Mouse (Mus musculus) liver, postnatal 0 days (tissue): ENCODE data around the gene Pias3. TPM values are rescaled to one million over a fixed set of nuclear protein-coding genes. Genes with fewer than 3 reads are reported as not detected.

Experiments used
- ATAC-seq: fragments of 200-750 bp; cut with Nextera tagmentation; 2 replicates; pipeline ENCODE4 v1.8.0; 2017; ENCODE audit warnings: mild to moderate bottlenecking, moderate library complexity
- DNase-seq: peaks from one replicate; pipeline ENCODE4 v3.0.0-alpha.2; 2016
- H3K27ac ChIP-seq: fragments of 300-500 bp; sonication (generic); 2 replicates; pipeline ENCODE4 v1.5.1; 2014; ENCODE audit warnings: antibody characterized with exemption, moderate library complexity, mild to moderate bottlenecking, low read depth
- H3K27me3 ChIP-seq: fragments of 300-500 bp; sonication (generic); 2 replicates; pipeline ENCODE4 v1.6.1; 2014; ENCODE audit warnings: low read length, control low read depth, mixed read lengths; ENCODE audit not compliant: insufficient read depth
- H3K36me3 ChIP-seq: fragments of 300-500 bp; sonication (generic); replicated peaks from 2 replicates; pipeline ENCODE4 v1.6.1; 2014; ENCODE audit warnings: mild to moderate bottlenecking, control low read depth, low read length, moderate library complexity, mixed read lengths; ENCODE audit not compliant: insufficient read depth
- H3K4me1 ChIP-seq: fragments of 300-500 bp; sonication (generic); 2 replicates; pipeline ENCODE4 v1.6.1; 2014; ENCODE audit warnings: antibody characterized with exemption, mild to moderate bottlenecking, control low read depth; ENCODE audit not compliant: insufficient read depth
- H3K4me2 ChIP-seq: fragments of 300-500 bp; sonication (generic); 2 replicates; pipeline ENCODE4 v1.6.1; 2014; ENCODE audit warnings: low read depth, mild to moderate bottlenecking, low read length, moderate library complexity, mixed read lengths
- H3K4me3 ChIP-seq: fragments of 300-500 bp; sonication (generic); 2 replicates; pipeline ENCODE4 v1.5.1; 2014; ENCODE audit warnings: low read depth, low read length
- H3K9ac ChIP-seq: fragments of 300-500 bp; sonication (generic); replicated peaks from 2 replicates; pipeline ENCODE4 v1.6.1; 2014; ENCODE audit warnings: mild to moderate bottlenecking, moderate library complexity
- H3K9me3 ChIP-seq: fragments of 300-500 bp; sonication (generic); 2 replicates; pipeline ENCODE4 v1.6.1; 2016; ENCODE audit warnings: mild to moderate bottlenecking, control low read depth, low read length, mixed read lengths
- CTCF ChIP-seq: sonication (generic); IDR thresholded peaks from 2 replicates; pipeline ENCODE4 v1.5.1; 2016; ENCODE audit warnings: antibody characterized with exemption, low read depth
- EP300 ChIP-seq: IDR thresholded peaks from 2 replicates; pipeline ENCODE4 v1.6.1; 2016; ENCODE audit warnings: antibody characterized with exemption, low read depth, mild to moderate bottlenecking
- WGBS: fragments of 180-500 bp; shearing (Covaris S2); extraction: QIAGEN DNeasy Blood & Tissue Kit; methylation state at CpG from one replicate; pipeline ENCODE4 v1.1.7; 2014; ENCODE audit not compliant: insufficient replicate concordance; 5-methylcytosine and 5-hydroxymethylcytosine counted together
- polyA plus RNA-seq: library from polyadenylated mRNA; unstranded; fragments of >200 nt; fragmentation: Nextera tagmentation; extraction: Ambion mirVana; gene quantifications from 2 replicates; pipeline ENCODE4 v1.2.1, GENCODE M21; 2015

Gene Pias3
- polyA plus RNA-seq, 1 experiment from 2014 or later = 4.6 TPM

DNA sequence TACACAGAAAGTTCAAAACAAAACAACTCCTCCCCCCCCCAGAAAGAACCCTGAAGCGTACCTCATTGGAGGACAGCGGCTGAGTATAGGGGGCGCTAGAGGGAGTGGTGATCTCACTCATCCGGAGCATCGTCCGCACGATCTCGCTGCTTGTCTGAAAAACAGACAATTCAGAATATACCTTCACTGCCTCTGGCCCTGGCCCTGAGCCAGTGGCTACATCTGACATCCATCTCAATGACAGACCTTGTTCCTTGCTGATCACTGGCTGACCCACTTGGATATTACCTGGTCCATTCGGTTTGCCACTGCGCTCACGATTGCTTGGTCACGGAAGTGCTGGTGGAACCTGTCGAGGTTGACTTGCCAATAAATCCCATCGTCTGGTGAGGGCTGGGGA is 23.0 kb downstream of the Pias3 start:
- H3K4me3 ChIP-seq = no peak overlapping the region
- H3K27me3 ChIP-seq = no peaks in the 10 kb centered on the region
- H3K36me3 ChIP-seq = peaks cover 60% of the 10 kb centered on the region
- 57% methylated on average over 14 of the region's 14 CpGs for WGBS
- ATAC-seq (no peak), DNase-seq (peak; percentile 56)
- no peak overlapping the region for H3K4me2 ChIP-seq
- H3K9ac ChIP-seq = no peak overlapping the region
- H3K9me3 ChIP-seq = no peaks in the 10 kb centered on the region
- TF ChIP-seq EP300 (no peak), CTCF (peak; percentile 56)
- no peak overlapping the region for H3K27ac ChIP-seq
- H3K4me1 ChIP-seq = peaks cover 4% of the 10 kb centered on the region; the same call in 1 of the 2 replicates

DNA sequence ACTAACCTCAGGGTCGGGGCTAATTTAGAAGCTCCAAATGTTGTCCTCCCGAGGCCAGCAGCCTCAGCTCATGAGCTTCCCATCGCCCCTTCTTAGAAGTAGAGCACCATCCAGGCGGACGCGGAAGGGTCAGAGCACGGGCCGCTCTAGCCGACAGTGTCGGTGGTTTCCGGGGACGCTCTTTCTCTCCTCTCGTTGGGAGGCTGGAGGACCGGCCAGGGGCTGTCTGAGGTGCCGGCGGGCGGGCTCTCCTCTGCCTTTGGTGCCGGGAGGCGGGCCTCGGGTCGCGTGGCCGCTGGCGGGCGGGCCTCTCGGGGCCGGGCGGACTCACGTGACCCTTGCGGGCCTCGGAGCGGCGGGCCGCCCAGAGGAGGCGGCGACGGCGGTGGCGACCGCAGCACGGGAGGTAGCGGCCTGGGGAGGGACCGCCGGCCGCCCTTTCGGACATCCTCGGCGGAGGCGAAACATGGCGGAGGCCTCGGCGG is 31.2 kb downstream of the Pias3 start, which contains the start of the genes Polr3c and Rnf115:
TSS of gene Polr3c (minus strand) at position 286 of the 485 bp plus-strand sequence.
TSS of gene Rnf115 (plus strand) at position 322 of the 485 bp plus-strand sequence.
- Histone ChIP-seq H3K9me3 (no peaks in the 10 kb centered on the region), H3K4me1 (peaks cover 27% of the 10 kb centered on the region), H3K36me3 (peaks cover 17% of the 10 kb centered on the region), H3K4me2 (peak within 1 kb of the TSS; percentile 82), H3K4me3 (peak within 1 kb of the TSS; percentile 90), H3K27me3 (no peaks in the 10 kb centered on the region), H3K27ac (peak within 1 kb of the TSS; percentile 88), H3K9ac (peak within 1 kb of the TSS; percentile 96)
- ATAC-seq (peak; percentile 99), DNase-seq (peak; percentile 98)
- under 1% methylated on average over 24 of the region's 52 CpGs for WGBS
- TF ChIP-seq EP300 = no peak; the same call in 1 of the 2 replicates
- TF ChIP-seq CTCF = no peak

DNA sequence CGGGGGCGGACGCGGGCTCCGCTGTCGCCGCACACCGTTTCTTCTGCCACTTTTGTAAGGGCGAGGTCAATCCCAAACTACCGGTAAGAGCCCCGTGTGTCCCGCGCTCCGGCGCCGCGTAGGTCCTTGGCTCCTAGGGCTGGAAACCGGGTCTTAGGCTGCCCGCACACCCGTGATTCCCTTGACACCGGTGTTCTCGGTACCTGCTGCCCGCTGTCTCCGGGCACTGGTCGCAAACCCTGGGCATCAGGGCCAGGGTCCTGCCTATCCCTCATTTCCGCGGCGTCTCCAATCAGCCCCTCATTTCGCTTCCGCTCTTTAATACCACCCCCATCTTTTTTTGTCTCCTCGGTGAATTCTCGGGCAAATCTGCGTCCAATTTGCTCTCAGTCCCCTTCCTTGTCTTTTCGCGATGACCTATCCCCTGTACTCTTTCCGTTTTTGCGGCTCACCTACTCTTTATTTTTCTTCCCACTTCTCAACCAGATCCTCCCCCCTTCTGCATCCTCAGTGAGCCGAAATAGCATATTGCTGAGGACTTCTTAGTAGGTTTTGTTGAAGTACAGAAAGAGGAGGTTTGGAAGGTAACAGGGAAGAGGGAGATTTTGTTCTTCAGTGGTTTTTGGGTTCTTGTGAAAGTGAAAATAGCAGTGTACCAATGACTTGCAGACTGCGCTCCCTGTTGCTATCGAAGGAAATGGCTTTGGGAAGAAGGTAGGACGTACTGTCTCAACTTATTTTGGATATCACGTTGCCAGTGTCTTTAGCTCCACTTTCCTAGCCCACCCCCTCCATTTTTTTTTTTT is 31.8 kb downstream of the Pias3 start:
- TF ChIP-seq CTCF (0 out of 2 replicates have a peak, but pooled peaks have one; percentile 2), EP300 (no peak)
- Histone ChIP-seq H3K27me3 (no peaks in the 10 kb centered on the region), H3K9ac (peak overlapping the region; percentile 96), H3K36me3 (peaks cover 11% of the 10 kb centered on the region), H3K27ac (peak overlapping the region; percentile 88), H3K4me3 (peak overlapping the region; percentile 90), H3K4me1 (peaks cover 27% of the 10 kb centered on the region), H3K9me3 (no peaks in the 10 kb centered on the region), H3K4me2 (peak overlapping the region; percentile 82)
- ATAC-seq (no peak; the same call in 1 of the 2 replicates), DNase-seq (no peak)
- WGBS = 2% methylated on average over 36 of the region's 42 CpGs

DNA sequence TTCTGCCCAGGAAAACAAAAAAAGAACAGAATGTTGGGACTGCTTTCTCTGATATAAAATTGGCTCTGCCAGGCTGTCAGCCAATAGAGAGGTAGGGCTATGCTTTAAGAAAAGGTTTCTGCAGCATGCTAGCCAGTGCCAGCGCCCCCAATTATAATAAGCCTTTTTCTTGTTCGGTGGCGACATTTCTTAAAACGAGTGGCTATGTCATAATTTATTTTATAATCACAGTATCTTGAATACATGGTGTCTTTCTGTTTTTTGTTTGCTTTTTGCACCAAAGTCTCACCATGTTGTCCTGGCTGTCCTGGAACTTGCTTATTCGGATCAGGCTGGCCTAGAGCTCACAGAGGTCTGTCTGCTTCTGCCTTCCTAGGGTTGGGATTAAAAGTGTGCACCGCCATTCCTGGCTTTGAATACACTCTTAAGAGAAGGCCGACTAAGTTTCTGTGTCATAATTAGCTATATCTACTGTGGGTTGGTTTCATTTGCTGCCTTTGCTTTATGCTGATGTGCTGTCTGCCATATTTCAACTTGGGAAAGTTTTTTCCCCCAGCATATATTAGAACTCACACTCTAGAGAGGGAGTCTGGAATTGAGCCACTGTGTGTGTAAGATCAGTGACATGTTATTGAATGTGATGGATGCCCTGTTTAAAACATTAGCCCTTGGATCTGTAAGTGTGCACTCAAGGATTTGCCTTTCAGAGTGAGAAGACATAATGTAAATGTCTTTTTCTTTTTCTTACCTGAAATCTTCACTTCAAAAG is 32.6 kb downstream of the Pias3 start:
- Histone ChIP-seq H3K9me3 (no peaks in the 10 kb centered on the region), H3K27ac (peak overlapping the region; percentile 88), H3K4me3 (peak overlapping the region; percentile 90), H3K9ac (peak overlapping the region; percentile 96), H3K36me3 (peaks cover 3% of the 10 kb centered on the region), H3K27me3 (no peaks in the 10 kb centered on the region), H3K4me2 (peak overlapping the region; percentile 82), H3K4me1 (peaks cover 28% of the 10 kb centered on the region)
- DNase-seq (no peak), ATAC-seq (no peak)
- no peak for TF ChIP-seq CTCF
- no peak for TF ChIP-seq EP300
- WGBS = 50% methylated on average over 7 of the region's 7 CpGs

DNA sequence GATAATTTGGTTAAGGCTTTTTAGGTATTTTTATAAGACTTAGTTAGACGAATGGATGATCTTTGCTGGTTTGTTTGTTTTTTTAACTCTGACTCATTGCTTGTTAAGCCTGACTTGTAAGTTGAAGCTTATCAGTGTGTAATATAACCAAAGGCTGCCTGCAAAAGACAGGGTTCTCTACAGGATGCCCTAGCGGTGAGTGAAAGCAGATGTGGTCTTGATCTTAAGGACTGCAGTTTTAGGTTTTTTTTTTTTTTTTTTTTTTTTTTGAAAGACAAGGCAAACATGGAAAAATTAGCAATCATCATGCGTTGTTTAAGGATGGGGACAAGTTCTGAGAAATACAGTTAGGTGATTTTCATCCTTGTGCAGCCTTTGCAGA is 33.2 kb downstream of the Pias3 start:
- Histone ChIP-seq H3K27me3 (no peaks in the 10 kb centered on the region), H3K4me1 (peaks cover 34% of the 10 kb centered on the region), H3K36me3 (no peaks in the 10 kb centered on the region), H3K4me2 (peak overlapping the region; percentile 82), H3K9ac (no peak overlapping the region), H3K9me3 (no peaks in the 10 kb centered on the region), H3K4me3 (0 out of 2 replicates have a peak overlapping the region, but pooled peaks have one; percentile 90), H3K27ac (no peak overlapping the region)
- TF ChIP-seq EP300 (no peak), CTCF (peak; percentile 36)
- ATAC-seq = no peak
- 41% methylated on average over 3 of the region's 3 CpGs for WGBS
- DNase-seq = no peak

DNA sequence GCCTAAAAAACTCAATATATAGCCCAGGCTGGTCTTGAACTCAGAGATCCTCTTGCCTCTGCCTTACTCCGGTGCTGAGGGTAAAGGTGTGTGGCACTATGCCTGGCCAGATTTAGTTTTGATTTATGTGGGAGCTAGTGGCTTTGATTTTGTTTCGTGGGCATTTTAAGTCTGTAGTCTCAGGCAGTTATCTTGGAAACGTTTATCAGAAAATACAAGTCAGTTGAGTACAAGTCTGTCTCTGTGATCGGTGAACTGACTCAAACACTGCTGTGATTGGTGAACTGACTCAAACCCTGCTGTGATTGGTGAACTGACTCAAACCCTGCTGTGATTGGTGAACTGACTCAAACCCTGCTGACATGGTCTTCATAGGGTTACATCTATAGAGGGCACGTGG is 34.6 kb downstream of the Pias3 start:
- no peak for TF ChIP-seq EP300
- no peak for TF ChIP-seq CTCF
- DNase-seq = no peak
- H3K4me1 ChIP-seq = peaks cover 37% of the 10 kb centered on the region
- no peaks in the 10 kb centered on the region for H3K9me3 ChIP-seq
- H3K27ac ChIP-seq = no peak overlapping the region
- no peak overlapping the region for H3K9ac ChIP-seq
- no peaks in the 10 kb centered on the region for H3K36me3 ChIP-seq
- H3K4me3 ChIP-seq = no peak overlapping the region
- H3K4me2 ChIP-seq = no peak overlapping the region
- no peak for ATAC-seq
- H3K27me3 ChIP-seq = no peaks in the 10 kb centered on the region
- WGBS = 55% methylated on average over 5 of the region's 5 CpGs
